Mouse (Mus musculus): Measurements from ENCODE around the gene Arhgef40. TPM values are rescaled to one million over a fixed set of nuclear protein-coding genes. Genes with fewer than 3 reads are reported as not detected.

Arhgef40 gene
- total RNA-seq, 2 experiments from 2014 or later, result 2.3 TPM; not detected in 1

- ATAC-seq (replicated peaks; ENCODE audit: low FRiP score, poor library complexity, severe bottlenecking), result no peak
These were observed 12.3 kb downstream of the Arhgef40 start for GRCm38 (mm10) chr14:51996866-51997265.

DNA sequence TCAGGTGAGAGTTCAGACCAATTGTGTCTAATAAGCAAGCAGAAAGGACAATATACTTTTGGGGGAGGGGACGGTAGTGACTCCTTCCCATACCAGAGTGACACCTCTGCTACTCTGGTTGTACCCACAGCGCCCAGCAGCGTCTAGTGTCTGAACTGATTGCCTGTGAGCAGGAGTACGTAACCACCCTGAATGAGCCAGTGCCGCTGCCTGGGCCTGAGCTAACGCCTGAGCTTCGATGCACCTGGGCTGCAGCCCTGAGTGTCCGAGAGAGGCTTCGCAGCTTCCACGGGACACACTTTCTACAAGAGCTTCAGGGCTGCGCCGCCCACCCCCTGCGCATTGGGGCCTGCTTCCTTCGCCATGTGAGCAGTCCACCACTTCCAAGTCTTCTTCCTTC, 13.0 kb downstream of the Arhgef40 start:
- ATAC-seq (replicated peaks; ENCODE audit: low FRiP score, poor library complexity, severe bottlenecking), result 0 out of 2 replicates have a peak, but pooled peaks have one; percentile 7

- ATAC-seq (replicated peaks; ENCODE audit: low FRiP score, poor library complexity, severe bottlenecking), result no peak
These were observed 19.5 kb downstream of the Arhgef40 start for GRCm38 (mm10) chr14:52003981-52004495.

GRCm38 (mm10) chr14:52005141-52005540, 20.6 kb downstream of the Arhgef40 start:
- ATAC-seq (replicated peaks; ENCODE audit: low FRiP score, poor library complexity, severe bottlenecking), result no peak

- ATAC-seq (replicated peaks; ENCODE audit: low FRiP score, poor library complexity, severe bottlenecking), result no peak
These were observed 21.1 kb downstream of the Arhgef40 start for GRCm38 (mm10) chr14:52005616-52006015.

- no peak for ATAC-seq (replicated peaks; ENCODE audit: low FRiP score, poor library complexity, severe bottlenecking)
These were observed 21.7 kb downstream of the Arhgef40 start for GRCm38 (mm10) chr14:52006241-52006640.

DNA sequence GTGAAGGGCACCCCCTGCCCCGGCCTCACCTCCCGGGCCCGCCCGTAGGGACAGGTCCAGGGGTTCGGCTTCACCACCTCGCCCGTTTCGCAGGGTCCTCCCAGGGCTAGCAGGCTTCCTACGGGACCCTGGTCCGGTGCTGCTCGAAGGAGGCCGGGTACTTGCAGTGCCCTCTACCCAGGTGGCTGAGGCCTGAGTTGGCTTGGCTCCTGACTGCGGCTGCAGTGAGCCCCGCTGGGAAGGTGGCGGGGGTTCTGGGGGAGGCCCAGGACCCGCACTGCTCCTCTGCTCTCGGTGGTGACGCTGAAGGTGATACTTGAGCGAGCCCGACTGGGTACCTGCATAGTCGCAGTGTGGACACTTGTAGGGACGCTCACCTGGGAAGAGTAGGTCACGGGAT, 22.3 kb downstream of the Arhgef40 start:
- no peak for ATAC-seq (replicated peaks; ENCODE audit: low FRiP score, poor library complexity, severe bottlenecking)

DNA sequence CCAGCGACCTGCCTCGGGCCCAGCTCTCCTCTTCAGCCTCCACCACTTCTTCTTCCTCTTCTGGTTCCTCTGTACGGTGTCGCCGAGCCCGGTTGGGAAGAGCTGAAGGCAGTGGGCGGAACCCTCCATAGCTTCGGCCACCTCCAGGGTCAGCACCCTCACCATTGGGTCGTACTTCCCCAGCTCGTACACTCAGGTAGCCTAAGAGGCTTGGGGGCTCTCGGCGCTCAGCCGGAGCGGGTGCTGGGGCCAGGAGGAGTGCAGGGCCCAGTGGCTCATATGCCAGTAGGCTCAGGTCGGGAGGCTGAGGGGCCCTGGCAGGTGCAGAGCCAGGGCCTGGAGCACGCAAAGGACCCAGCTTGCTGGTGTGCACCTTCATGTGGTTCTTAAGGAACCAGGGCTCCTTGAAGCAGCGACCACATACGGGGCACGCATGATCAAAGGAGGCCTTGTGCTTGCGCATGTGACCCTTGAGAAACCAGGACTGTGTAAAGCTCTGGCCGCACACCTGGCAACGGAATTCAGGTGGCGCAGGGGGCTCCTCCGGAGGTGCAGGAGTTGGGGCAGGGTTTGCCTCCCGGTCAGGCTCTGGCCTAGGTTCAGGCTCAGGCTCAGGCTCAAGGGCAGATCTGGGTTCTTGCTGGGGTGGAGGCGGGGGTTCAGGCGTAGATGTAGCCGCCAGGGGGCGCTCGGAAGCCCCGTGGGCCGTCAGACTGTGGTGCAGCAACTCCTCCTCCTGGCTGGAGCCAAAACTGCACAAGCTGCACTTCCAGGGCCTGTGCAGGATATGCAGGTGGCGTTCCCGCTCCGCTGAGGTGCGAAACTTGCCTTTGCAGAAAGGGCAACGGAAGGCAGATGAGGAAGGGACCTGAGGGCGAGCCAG, 24.0 kb downstream of the Arhgef40 start:
- ATAC-seq (replicated peaks; ENCODE audit: low FRiP score, poor library complexity, severe bottlenecking), result peak; percentile 90

GRCm38 (mm10) chr14:52009361-52009760, 24.8 kb downstream of the Arhgef40 start:
- ATAC-seq (replicated peaks; ENCODE audit: low FRiP score, poor library complexity, severe bottlenecking), result no peak

DNA sequence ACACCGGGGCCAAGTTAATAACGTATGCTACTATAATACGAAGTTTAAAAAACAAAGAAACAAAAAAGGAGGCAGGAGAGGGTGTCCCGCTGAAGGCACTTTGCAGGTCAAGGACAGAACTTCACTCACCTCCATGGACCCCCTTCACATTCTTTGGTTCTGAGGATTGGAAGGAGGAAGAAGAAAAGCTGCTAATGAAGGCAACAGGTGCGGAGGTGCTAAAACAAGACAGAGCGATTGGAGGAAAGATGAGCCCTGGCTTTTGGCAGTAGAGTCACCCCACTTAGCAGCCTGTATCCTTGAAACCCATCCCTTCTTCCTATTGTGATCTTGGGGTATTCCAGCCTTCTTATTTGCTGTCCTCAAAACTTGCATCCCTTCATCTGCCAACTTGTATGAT, 25.3 kb downstream of the Arhgef40 start:
- ATAC-seq (replicated peaks; ENCODE audit: low FRiP score, poor library complexity, severe bottlenecking), result no peak

DNA sequence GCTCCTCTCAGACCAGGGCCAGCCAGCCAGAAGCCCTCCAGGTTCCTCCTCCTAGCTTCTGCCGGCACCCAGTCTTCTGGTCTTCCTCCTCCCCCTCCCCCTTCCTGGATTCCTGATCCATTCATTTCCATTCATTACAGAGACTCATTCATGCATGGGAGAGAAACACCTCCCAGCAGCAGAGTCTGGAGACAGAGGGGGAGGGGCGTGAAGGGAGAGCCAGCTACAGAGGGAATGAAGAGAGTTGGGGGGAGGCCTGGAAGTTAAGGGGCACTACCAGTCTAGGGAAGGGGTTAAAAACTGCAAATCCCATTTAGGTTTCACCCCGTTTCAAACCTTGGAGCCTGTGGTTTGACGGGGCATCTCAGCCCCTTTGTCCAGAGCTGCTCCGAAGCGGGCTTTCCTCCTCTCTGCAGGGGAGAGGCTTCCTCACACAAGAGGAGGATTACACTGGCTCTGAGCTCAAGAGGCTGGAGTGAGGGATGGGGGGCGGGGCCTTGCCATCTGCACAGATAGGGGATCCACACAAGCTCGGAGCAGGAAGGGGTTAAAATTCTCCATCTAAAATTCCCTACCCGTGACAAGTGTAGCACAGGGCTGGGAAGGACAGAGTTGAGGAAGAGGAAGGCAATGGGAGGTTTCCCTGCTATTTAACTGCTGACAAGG, 26.1 kb downstream of the Arhgef40 start:
- ATAC-seq (replicated peaks; ENCODE audit: low FRiP score, poor library complexity, severe bottlenecking), result no peak

- no peak for ATAC-seq (replicated peaks; ENCODE audit: low FRiP score, poor library complexity, severe bottlenecking)
These were observed 27.2 kb downstream of the Arhgef40 start for GRCm38 (mm10) chr14:52011683-52012082.

- ATAC-seq (replicated peaks; ENCODE audit: low FRiP score, poor library complexity, severe bottlenecking), result no peak
These were observed 27.6 kb downstream of the Arhgef40 start for GRCm38 (mm10) chr14:52012085-52012484.

DNA sequence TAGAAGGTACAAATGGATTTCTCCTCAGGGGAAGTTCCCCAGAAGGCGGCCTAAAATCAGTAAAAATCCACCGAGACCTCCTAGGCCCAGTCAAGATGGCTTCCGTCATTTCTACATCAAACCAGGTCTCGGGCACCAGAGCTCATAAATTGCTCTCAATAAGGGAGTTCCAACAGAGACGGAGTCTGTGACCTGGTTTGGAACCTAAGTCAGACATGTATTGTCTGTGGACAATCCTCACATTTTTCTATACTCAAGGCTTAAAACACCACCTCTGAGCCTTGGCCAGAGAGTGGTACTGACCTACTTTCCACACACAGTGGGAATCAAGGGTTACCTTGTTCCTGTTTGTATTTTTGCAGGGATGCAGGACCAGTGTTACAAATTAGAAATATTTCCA, 28.0 kb downstream of the Arhgef40 start:
- ATAC-seq (replicated peaks; ENCODE audit: low FRiP score, poor library complexity, severe bottlenecking), result no peak

DNA sequence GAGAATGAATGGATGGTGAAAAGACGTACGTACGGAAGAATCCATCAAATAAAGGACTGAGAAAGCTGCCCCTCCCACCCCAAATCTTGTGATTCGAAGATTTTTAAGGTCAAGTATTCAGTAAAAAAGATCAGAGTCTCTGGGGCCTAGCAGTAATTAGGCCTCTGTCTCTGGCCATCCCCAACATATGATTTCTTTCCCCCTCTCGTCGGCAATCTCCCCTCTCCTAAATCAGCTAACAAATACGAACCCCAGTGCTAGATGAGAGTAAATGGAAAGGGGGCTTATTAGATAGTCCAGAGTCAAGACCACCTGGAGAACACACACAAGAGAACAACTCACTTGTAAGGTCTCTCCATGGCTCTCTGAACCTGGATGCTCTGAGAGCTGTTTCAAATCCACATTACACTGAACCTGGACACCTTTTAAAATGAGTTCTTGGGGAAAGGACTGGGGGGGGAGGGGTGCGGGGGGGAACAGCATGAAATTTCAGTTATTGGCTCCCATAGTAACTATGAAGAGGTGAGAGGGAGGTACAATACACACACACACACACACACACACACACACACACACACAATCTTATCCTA, 28.6 kb downstream of the Arhgef40 start:
- no peak for ATAC-seq (replicated peaks; ENCODE audit: low FRiP score, poor library complexity, severe bottlenecking)

DNA sequence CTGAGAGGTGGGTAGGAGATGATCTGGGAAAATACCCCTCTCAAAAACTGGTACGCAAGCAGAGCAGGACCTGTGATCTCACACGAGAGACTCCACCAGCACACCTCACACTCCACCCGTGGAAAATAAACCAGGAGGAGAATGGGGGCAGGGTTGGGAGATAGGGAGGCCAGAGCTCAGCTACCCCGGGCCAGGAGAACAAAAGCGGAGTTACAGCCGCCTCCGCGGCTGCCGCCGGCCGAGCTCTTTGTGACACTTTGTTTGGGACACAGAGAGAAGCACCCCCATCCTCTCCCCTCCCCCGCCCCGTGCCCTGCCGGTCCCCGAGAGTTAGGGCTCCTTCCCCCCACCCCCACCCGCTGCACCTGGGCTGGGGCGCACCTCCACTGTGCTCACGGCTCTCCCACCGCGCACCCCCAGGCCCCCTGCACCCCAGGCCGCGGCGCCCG, 29.3 kb downstream of the Arhgef40 start:
- no peak for ATAC-seq (replicated peaks; ENCODE audit: low FRiP score, poor library complexity, severe bottlenecking)

DNA sequence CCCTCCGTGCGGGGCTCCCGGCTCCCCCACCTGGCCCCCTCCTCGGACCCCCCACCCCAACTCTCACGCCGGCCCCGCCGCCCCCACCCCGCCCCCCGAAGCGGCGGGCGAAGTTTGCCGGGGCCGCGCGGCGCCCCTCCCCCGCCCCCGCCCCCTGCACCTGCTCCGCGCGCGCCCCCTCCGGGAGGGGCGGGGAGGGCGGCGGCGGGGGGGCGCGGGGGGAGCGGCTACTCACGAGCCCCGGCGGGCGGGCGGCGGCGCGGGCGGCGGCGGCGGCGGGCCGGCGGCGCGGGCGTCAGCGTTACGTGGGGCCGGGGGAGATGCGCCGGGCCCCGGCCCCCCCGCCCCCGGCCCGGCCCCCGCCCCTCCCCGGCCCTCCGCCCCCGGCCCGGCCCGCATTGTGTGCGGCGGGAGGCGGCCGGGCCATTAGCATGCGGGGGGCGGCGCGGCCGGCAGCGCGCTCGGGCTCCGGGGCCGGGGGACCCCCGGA, 29.8 kb downstream of the Arhgef40 start:
- no peak for ATAC-seq (replicated peaks; ENCODE audit: low FRiP score, poor library complexity, severe bottlenecking)

GRCm38 (mm10) chr14:52014761-52015311, 30.3 kb downstream of the Arhgef40 start:
- ATAC-seq (replicated peaks; ENCODE audit: low FRiP score, poor library complexity, severe bottlenecking), result no peak

- ATAC-seq (replicated peaks; ENCODE audit: low FRiP score, poor library complexity, severe bottlenecking), result no peak
These were observed 31.1 kb downstream of the Arhgef40 start, which contains the start of gene Tmem253 for GRCm38 (mm10) chr14:52015445-52016100. Gene Tmem253 (plus strand): TSS chr14:52015658.
